Mouse (Mus musculus) neural tube, embryonic 13.5 days (tissue): ENCODE measurements around the gene Dnajc16. TPM values are rescaled to one million over a fixed set of nuclear protein-coding genes. Genes with fewer than 3 reads are reported as not detected.

ENCODE experiments used
- ATAC-seq: fragments of 200-750 bp; cut with Nextera tagmentation; 2 replicates; pipeline ENCODE4 v1.8.0; 2017; ENCODE audit warnings: low read depth, mild to moderate bottlenecking, moderate TSS enrichment, moderate library complexity
- H3K27ac ChIP-seq: fragments of 300-500 bp; sonication (generic); replicated peaks from 2 replicates; pipeline ENCODE4 v1.5.1; 2015; ENCODE audit warnings: moderate library complexity, mild to moderate bottlenecking, inconsistent platforms
- H3K27me3 ChIP-seq: fragments of 300-500 bp; sonication (generic); 2 replicates; pipeline ENCODE4 v1.6.1; 2015; ENCODE audit warnings: mild to moderate bottlenecking, inconsistent platforms
- H3K36me3 ChIP-seq: fragments of 300-500 bp; sonication (generic); 2 replicates; pipeline ENCODE4 v1.6.1; 2015; ENCODE audit warnings: mild to moderate bottlenecking, inconsistent platforms
- H3K4me1 ChIP-seq: fragments of 300-500 bp; sonication (generic); replicated peaks from 2 replicates; pipeline ENCODE4 v1.6.1; 2015; ENCODE audit warnings: inconsistent platforms
- H3K4me2 ChIP-seq: fragments of 300-500 bp; sonication (generic); 2 replicates; pipeline ENCODE4 v1.6.1; 2015; ENCODE audit warnings: inconsistent platforms, mild to moderate bottlenecking, moderate library complexity
- H3K4me3 ChIP-seq: fragments of 300-500 bp; sonication (generic); 2 replicates; pipeline ENCODE4 v1.5.1; 2015; ENCODE audit warnings: mild to moderate bottlenecking, inconsistent platforms
- H3K9ac ChIP-seq: fragments of 300-500 bp; sonication (generic); 2 replicates; pipeline ENCODE4 v1.6.1; 2015; ENCODE audit warnings: moderate library complexity, mild to moderate bottlenecking, inconsistent platforms
- H3K9me3 ChIP-seq: fragments of 300-500 bp; sonication (generic); 2 replicates; pipeline ENCODE4 v1.6.1; 2016; ENCODE audit warnings: inconsistent platforms
- WGBS: fragments of 180-500 bp; shearing (Covaris S2); methylation state at CpG from one replicate; pipeline ENCODE4 v1.1.7; 2015; 5-methylcytosine and 5-hydroxymethylcytosine counted together
- polyA plus RNA-seq: library from polyadenylated mRNA; unstranded; fragments of >200 nt; fragmentation: Nextera tagmentation; extraction: Ambion mirVana; gene quantifications from 2 replicates; pipeline ENCODE4 v1.2.1, GENCODE M21; 2015

Gene Dnajc16
- polyA plus RNA-seq, 1 experiment from 2014 or later = 6.6 TPM

DNA sequence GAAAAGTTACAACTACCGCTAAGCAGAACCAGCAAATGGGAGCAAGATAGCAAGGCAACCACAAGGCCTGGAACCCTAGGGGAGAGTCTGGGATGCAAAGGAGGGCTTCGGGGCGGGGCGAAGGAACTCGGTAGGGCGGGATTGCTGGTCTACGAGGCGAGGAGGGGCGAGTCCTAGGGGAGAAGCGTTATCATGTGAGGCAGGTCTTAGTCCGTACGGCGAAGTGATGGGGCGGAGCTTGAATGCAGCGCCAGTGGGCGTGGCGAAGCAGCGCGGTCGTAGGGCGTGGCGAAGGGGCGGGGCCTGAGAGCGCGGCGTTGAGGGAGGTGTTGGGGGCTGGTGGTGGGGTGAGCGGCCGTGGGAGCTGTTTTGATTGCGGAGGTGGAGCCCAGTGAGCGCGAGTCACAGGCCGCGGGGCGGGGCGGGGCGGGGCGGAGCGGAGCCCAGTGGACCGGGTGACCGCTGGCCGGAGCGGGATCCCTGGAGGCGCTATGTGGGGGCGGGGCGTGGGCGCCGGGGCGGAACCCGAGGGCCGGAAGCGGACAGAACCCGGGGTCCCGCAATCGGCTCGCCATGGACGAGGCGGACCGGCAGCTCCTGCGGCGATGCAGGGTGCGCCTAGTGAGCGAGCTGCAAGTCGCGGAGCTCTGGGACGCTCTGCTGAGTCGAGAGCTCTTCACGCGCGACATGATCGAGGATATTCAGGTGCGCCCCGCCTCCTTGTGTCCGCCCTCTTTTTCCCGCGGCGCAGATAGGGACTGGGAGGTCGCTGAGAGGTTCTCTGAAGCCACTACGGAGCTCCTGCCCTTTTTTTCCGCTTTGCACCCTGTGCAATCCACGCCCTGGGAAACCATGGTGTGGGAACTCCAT lies 2.8 kb upstream of the Dnajc16 start, which contains the start of gene Casp9:
Casp9 (plus strand) TSS at position 331 of the 870 bp plus-strand sequence.
- Histone ChIP-seq H3K4me3 (peak within 1 kb of the TSS; percentile 66), H3K4me1 (peaks cover 45% of the 10 kb centered on the region), H3K9me3 (no peaks in the 10 kb centered on the region), H3K36me3 (peaks cover 18% of the 10 kb centered on the region), H3K4me2 (peak within 1 kb of the TSS; percentile 65), H3K9ac (peak within 1 kb of the TSS; percentile 77), H3K27me3 (no peaks in the 10 kb centered on the region), H3K27ac (peak within 1 kb of the TSS; percentile 92)
- peak; percentile 74 for ATAC-seq
- WGBS = under 1% methylated on average over 72 of the region's 80 CpGs

DNA sequence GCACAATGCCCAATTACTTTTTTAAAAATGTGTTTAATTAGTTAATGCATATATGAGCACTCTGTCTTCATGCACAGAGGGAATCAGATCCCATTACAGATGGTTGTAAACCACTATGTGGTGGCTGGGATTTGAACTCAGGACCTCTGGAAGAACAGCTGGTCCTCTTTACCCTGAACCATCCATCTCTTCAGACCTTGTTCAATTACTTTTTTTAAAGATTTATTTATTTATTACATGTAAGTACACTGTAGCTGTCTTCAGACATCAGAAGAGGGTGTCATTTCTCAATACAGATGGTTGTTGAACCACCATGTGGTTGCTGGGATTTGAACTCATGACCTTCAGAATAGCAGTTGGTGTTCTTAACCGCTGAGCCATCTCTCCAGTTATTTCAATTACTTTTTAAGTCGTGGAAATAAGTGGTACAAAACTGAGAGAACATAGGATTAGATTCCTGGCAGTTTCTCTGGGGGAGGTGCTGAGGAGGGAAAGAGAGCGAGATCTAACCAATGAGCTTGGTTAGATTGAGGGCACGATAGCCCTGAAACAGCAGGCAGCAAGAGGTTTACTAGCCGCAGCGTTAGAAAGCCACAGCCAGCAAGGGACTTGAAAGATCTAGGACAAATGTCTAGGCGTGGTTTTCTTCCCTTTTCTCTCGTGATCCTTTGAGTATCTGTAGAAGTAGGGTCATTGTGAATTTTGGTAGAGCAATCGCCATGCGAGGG lies 2.0 kb upstream of the Dnajc16 start:
- Histone ChIP-seq H3K9me3 (no peaks in the 10 kb centered on the region), H3K27me3 (no peaks in the 10 kb centered on the region), H3K4me3 (peak overlapping the region; percentile 66), H3K36me3 (peaks cover 17% of the 10 kb centered on the region), H3K4me1 (peaks cover 47% of the 10 kb centered on the region), H3K9ac (peak overlapping the region; percentile 61), H3K4me2 (peak overlapping the region; percentile 65), H3K27ac (peak overlapping the region; percentile 92)
- ATAC-seq = no peak
- 10% methylated on average over 10 of the region's 10 CpGs for WGBS

DNA sequence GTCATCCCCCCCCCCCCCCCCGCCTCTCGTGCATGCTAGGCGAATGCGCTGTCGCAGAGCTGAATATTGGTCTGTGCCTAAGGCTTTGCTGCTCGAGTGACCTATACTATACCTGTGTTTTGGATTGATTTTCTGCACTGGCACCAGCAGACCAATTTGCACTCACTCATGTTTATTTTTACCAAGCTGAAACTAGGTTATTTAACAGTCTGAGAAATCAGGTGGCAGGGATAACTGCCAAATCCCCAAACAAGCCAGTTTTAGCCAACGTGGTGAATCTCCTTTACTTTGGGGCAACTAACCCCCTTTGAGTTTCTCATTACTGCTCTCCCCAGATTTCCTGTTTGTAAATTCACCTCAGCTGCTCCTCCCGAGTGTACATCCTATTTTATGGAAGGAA lies 1.2 kb upstream of the Dnajc16 start:
- no peak for ATAC-seq
- Histone ChIP-seq H3K4me2 (no peak overlapping the region), H3K9me3 (no peaks in the 10 kb centered on the region), H3K27ac (no peak overlapping the region), H3K36me3 (peaks cover 15% of the 10 kb centered on the region), H3K27me3 (no peaks in the 10 kb centered on the region), H3K9ac (no peak overlapping the region), H3K4me3 (no peak overlapping the region), H3K4me1 (peaks cover 52% of the 10 kb centered on the region)
- 91% methylated on average over 8 of the region's 8 CpGs for WGBS

DNA sequence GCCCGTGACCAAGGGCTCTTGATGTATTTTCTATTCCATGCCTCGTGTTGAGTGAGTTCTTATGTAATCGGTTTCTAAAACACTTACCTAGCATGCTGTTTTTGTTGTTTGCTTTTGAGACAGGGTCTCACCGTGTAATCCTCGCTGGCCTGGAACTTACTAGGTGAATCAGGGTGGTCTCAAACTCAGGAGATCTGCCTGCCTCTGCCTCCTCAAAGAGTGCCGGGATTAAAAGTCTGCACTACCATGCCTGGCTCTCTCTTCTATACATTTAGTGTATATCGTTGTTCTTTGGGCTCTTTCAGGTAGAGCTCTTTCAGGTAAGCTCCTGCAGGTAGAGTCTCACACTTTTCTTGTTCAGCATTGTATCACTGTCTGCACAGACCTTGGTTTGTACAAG lies 755 bp upstream of the Dnajc16 start:
- H3K4me3 ChIP-seq = no peak overlapping the region
- 88% methylated on average over 7 of the region's 7 CpGs for WGBS
- no peak overlapping the region for H3K9ac ChIP-seq
- H3K27ac ChIP-seq = no peak overlapping the region
- H3K27me3 ChIP-seq = no peaks in the 10 kb centered on the region
- H3K4me2 ChIP-seq = 0 out of 2 replicates have a peak overlapping the region, but pooled peaks have one; percentile 76
- peaks cover 51% of the 10 kb centered on the region for H3K4me1 ChIP-seq
- peaks cover 15% of the 10 kb centered on the region for H3K36me3 ChIP-seq
- H3K9me3 ChIP-seq = no peaks in the 10 kb centered on the region
- no peak for ATAC-seq

DNA sequence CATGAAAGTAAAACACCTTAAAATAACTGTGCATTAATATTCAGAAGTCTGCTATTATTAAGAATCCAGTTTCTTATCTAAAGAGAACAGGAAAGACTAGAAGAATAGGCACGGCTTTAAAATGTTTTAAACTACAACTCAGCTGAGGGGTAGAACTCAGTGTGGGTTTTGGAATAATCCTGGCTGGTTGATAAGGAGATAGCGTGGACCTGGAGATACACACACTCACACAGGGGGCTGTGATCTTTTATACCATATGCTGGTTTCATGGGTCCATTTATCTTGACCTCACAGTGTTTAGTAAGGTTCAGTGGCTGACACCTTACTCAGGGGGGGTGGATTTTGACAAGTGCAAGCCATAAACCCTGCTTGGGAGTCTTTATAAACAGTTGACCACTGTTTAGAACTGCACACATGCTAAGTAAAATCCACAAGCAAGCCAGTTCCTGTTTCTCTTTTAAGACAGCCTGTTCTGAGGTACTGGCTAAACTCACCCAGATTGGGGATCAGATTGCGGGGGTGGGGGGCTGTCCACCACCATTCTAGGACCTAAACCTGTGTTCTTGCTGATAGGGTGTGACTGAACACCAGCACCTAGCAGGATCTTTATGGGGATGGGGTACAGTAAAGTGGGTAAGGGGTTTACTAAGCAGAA lies 1.0 kb downstream of the Dnajc16 start:
- ATAC-seq = no peak
- Histone ChIP-seq H3K4me2 (peak overlapping the region; percentile 76), H3K9ac (peak overlapping the region; percentile 95), H3K4me1 (peaks cover 36% of the 10 kb centered on the region), H3K36me3 (peaks cover 27% of the 10 kb centered on the region), H3K27me3 (no peaks in the 10 kb centered on the region), H3K4me3 (peak overlapping the region; percentile 89), H3K27ac (peak overlapping the region; percentile 80; the same call in 1 of the 2 replicates), H3K9me3 (no peaks in the 10 kb centered on the region)
- WGBS = 60% methylated on average over 3 of the region's 3 CpGs

DNA sequence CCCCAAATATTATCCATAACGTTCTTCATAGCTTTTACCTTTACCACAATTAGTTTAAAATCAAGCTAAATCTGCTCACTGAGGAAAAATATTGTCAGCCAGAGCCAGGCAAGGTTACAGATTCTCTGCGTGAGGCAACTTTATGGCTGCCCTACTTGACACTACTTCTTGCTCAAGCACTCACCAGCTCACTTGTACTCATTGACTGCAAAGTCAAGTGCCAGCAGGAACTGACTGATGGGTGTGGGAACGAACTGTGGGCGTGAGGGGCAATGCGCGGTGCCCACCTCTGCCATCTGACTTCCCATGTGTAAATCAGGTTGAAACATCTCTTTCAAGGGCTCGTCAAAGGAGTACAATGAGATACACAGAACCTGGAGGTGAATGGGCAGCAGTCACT lies 3.3 kb downstream of the Dnajc16 start:
- H3K9ac ChIP-seq = no peak overlapping the region
- WGBS = 91% methylated on average over 7 of the region's 7 CpGs
- no peak overlapping the region for H3K4me2 ChIP-seq
- no peak for ATAC-seq
- peaks cover 50% of the 10 kb centered on the region for H3K36me3 ChIP-seq
- H3K27ac ChIP-seq = no peak overlapping the region
- no peaks in the 10 kb centered on the region for H3K27me3 ChIP-seq
- H3K9me3 ChIP-seq = no peaks in the 10 kb centered on the region
- H3K4me3 ChIP-seq = no peak overlapping the region
- H3K4me1 ChIP-seq = peaks cover 22% of the 10 kb centered on the region

DNA sequence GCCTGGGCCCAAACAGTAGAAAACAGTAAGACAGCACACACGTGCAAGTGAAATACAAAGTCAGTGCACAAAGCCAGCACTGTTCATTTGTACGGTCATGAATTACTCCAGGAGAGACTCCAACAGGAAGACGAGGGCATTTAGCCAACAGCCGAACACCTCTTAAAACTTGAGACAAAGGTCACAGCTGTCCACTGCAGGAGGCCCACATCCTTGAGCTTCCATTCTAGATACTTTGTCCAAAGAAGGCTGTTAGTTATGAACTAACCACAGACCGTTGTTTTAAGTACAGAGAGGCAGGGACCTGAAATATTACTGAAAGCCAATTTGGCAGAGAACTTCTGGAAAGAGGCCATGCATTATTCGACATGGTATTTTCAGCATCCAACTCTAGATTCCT lies 3.7 kb downstream of the Dnajc16 start:
- Histone ChIP-seq H3K27ac (no peak overlapping the region), H3K27me3 (no peaks in the 10 kb centered on the region), H3K4me2 (no peak overlapping the region), H3K36me3 (peaks cover 54% of the 10 kb centered on the region), H3K4me3 (no peak overlapping the region), H3K4me1 (peaks cover 22% of the 10 kb centered on the region), H3K9ac (no peak overlapping the region), H3K9me3 (no peaks in the 10 kb centered on the region)
- ATAC-seq = no peak
- WGBS = 58% methylated on average over 6 of the region's 6 CpGs

DNA sequence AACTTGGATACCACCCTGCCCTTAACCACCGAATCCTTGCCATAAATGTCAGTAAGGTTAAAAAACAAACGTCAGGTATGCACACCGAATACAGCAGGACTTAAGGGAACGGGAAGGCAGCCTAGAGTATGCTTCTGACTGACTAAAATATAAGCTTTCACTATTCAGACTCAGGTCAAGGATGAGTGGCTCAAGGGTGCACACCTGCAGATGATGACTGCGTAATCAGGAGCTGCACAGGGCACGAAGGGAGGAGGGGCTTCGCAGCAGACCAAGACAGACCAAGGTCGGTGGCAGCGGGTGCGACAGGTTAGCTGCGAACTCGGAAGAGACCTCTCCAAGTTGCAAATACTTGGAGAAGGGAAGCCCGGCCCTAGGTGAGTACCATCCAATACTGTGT lies 4.6 kb downstream of the Dnajc16 start:
- Histone ChIP-seq H3K4me2 (no peak overlapping the region), H3K4me1 (peaks cover 17% of the 10 kb centered on the region), H3K9ac (no peak overlapping the region), H3K9me3 (no peaks in the 10 kb centered on the region), H3K36me3 (peaks cover 63% of the 10 kb centered on the region), H3K27ac (no peak overlapping the region), H3K27me3 (no peaks in the 10 kb centered on the region), H3K4me3 (no peak overlapping the region)
- ATAC-seq = no peak
- 95% methylated on average over 13 of the region's 13 CpGs for WGBS

DNA sequence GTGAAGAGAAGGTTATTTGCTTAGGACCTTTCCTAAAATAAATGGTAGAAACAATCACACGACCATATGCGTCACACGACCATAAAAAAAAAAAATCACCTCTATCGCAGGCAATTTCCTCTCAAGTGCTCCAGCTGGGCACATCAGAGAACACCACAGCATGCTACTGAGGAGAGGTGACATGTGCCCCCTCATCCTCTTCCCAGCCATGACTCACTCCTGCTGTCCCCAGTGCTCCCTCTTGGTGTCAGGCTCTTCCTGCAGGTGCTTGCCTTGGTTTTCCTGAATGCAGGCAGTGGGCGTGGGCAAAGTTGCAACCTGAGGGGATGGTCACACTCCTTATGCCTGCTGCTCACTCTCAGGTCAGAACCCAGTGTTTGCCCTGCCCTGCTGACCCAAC lies 5.9 kb downstream of the Dnajc16 start:
- Histone ChIP-seq H3K27ac (no peak overlapping the region), H3K9ac (no peak overlapping the region), H3K27me3 (no peaks in the 10 kb centered on the region), H3K9me3 (no peaks in the 10 kb centered on the region), H3K4me2 (no peak overlapping the region), H3K36me3 (peaks cover 76% of the 10 kb centered on the region), H3K4me1 (peaks cover 12% of the 10 kb centered on the region), H3K4me3 (no peak overlapping the region)
- no peak for ATAC-seq
- 80% methylated on average over 5 of the region's 5 CpGs for WGBS

DNA sequence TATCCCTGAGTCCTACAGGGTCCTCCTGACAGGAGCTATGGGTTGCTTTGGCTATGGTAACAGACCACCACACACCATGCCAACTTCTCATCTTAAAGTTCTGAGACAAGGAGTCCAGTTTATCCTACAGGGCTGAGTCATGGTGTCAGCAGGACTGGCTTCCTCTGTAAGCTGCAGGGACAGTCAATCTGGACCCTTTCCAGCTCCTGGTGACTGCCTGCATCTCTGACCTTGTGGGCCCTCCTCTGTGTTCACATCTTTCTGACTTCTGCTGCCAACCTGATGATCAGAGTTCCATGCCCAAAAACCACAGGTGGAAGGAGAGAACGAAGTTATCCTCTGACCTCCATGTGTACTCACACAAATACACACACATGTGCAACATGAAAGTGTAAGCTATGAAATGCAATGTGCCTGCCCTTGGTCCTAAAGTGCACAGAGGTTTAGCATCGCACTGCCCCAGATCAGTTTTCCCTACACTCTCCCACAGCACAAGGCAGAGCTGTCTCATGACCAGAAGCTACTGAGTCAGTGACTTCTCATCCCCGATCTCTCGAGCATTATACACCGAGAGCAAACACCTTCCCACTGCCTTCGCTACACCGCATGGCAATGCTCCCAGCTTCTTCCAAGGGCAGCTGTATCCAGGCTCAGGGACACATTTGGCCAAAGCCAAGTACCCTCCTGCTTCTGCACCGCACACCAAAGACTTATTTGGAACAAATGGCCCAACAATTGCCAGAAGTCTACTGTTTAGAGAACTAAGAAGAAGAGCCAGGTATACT lies 9.3 kb downstream of the Dnajc16 start:
- H3K4me2 ChIP-seq = no peak overlapping the region
- 94% methylated on average over 8 of the region's 8 CpGs for WGBS
- peaks cover 90% of the 10 kb centered on the region for H3K36me3 ChIP-seq
- no peaks in the 10 kb centered on the region for H3K4me1 ChIP-seq
- H3K27ac ChIP-seq = no peak overlapping the region
- H3K27me3 ChIP-seq = no peaks in the 10 kb centered on the region
- H3K9me3 ChIP-seq = no peaks in the 10 kb centered on the region
- no peak overlapping the region for H3K9ac ChIP-seq
- ATAC-seq = no peak
- H3K4me3 ChIP-seq = no peak overlapping the region

DNA sequence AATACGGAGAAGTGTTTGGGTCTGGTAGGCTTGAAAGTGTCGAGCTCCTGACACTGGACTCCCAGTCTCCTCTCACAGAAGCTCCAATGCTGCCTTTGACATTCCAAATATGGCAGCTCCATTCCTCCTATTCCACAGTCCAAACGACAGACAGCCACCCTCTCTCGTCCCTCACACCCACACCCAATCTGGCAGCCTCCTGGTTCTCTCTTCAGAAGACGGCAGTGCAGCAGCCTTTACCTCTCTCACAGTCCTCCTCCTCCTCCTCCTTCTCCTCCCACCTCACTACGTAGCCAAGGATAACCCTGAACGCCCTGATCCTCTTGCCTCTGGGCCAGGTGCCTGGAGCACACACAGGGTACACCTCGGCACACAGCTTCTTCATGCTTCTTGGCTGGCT lies 10.9 kb downstream of the Dnajc16 start:
- no peak for ATAC-seq
- WGBS = 94% methylated on average over 8 of the region's 8 CpGs

More for the DNA sequence above, 10.9 kb downstream of the Dnajc16 start:
- no peak overlapping the region for H3K4me3 ChIP-seq
- no peak overlapping the region for H3K4me2 ChIP-seq
- H3K4me1 ChIP-seq = no peaks in the 10 kb centered on the region
- H3K27me3 ChIP-seq = no peaks in the 10 kb centered on the region
- H3K36me3 ChIP-seq = peaks cover 93% of the 10 kb centered on the region
- no peak overlapping the region for H3K27ac ChIP-seq
- no peak overlapping the region for H3K9ac ChIP-seq
- no peaks in the 10 kb centered on the region for H3K9me3 ChIP-seq
